Mouse (Mus musculus): ENCODE measurements around the gene Cryl1.

The Cryl1 gene

DNA sequence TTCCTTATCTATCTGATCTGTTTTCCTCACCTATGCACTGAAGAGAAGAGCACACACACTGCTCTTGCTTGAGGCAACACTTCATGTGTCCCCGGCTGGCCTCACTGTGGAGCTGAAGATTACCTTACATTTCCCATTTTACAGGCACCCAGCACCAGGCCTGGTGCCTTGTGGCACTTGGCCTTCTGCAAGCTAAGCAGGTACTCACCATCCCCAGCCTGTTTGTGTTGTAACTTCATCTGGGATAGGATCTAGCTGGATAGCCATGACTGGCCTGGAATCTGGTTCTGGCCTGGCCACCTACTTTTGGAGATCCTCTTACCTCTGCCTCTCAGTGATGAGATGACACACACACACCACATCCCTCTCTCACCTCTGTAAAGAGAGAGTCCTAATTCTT, 79.5 kb downstream of the Cryl1 start:
- DNase-seq (ENCODE audit: low spot score in 2 of 2) = no peak

DNA sequence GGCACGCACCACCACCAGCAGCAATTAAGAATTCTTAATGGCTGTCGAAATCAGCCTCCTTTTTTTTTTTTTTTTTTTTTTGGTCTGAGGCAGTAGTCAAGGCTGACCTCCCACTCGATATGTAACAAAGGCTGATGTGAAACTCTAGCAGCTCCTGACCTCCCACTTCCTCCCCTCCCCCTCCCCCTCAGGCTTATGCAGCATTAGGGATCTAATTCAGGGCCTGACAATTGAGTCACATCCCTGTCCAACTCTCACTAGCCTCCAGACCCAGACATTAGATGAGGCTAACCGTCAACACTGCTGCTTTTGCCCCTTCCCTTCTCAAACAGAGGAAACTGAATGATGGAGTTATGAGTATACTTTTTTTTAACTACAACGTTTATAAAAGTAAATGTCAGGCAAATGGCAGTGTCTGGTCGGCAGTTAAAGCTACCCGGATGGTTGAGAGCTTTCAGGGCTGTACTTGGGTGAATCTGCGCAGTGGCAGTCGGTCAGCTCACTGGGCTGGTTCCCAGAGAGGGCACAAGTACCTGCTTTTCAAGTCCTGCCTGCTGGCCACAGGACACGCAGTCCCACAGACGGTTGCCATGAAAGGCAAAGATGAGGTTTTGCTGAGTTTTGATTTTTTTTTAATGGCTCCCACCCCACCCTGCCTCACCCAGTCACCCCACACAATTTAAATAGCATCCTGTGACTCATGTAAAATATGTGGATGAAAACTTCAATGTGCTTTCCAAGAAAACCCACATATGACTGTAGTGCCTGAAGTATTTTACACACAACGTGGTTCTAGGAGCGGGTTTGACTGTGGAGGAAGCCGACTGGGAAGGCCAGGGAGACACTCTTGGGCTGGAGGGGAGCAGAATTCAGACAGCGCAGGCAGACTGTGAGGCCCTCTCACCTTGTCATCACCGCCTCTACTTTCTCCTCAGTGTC, 81.4 kb downstream of the Cryl1 start:
- peak; percentile 13 to 41 for DNase-seq (ENCODE audit: low spot score in 2 of 2)

GRCm38 (mm10) chr14:57315976-57316375, 82.4 kb downstream of the Cryl1 start:
- no peak for DNase-seq (ENCODE audit: low spot score in 2 of 2)

DNA sequence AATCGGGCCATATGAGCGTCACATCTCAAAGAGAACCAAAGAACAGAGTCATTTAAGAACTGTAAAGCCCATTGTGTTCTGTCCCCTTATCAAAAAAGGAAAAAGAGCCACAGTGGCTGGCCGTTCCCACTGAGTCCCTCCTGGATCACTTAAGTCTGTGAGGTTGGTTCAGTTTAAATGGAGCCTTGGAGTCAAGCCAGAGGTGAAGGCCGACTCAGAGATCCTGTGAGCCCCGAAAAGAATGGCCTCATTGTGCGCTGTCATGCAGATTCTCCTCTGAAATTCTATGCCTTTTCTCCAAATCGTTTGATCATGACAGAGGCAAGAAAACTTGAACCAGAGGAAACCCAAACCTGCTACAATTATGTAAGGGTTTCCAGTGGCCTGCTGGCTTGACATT, 82.8 kb downstream of the Cryl1 start:
- no peak for DNase-seq (ENCODE audit: low spot score in 2 of 2)

- DNase-seq (ENCODE audit: low spot score in 2 of 2) = no peak
These were observed 96.6 kb downstream of the Cryl1 start for GRCm38 (mm10) chr14:57301600-57302230.

- peak in 1 of 2 experiments; percentile 17 for DNase-seq (ENCODE audit: low spot score in 2 of 2)
These were observed 97.8 kb downstream of the Cryl1 start for GRCm38 (mm10) chr14:57300530-57300929.

DNA sequence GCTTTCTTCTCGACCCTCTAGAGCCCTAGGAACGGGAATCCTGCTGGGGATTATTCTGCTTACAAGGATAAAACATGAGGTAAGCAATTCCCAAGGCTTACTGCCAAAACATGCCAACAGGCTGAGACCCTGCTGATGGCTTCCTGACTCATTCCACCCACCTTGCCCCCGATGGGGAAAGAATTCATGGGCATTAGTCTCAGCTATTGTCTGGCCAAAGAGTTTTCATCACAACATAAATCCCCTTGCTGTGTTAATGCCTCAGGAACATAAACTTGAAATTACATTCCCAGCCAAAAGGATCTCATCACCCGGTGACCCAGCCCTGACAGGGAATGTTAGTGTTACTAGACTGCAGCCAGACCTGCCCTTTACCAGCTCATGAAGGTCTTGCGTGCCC, 100.7 kb downstream of the Cryl1 start:
- no peak for DNase-seq (ENCODE audit: low spot score in 2 of 2)

DNA sequence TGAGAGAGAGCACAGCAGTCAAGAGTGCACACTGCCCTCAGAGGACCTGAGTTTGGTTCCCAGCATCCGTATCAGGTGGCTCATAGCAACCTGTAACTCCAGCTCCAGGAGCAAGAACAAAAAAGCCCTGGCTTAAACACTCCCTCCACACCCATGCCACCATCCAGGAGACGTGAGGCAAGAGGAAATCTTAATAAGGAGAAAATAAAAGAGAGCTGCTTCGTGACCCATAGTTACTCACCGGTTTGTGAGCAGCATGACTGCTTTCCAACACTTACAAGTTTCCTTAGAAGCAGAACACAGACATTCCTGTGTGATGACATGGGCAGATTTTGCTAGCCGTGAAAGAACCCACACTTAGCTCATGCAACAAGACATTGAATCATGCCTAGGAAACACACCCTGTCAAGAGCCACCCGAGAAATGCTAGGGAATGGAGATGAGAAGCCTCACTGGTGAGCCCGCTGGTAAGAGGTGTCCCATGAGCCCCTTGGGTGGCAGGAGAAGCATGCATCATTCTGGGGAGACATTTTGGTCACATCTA, 106.9 kb downstream of the Cryl1 start:
- no peak for DNase-seq (ENCODE audit: low spot score in 2 of 2)

DNA sequence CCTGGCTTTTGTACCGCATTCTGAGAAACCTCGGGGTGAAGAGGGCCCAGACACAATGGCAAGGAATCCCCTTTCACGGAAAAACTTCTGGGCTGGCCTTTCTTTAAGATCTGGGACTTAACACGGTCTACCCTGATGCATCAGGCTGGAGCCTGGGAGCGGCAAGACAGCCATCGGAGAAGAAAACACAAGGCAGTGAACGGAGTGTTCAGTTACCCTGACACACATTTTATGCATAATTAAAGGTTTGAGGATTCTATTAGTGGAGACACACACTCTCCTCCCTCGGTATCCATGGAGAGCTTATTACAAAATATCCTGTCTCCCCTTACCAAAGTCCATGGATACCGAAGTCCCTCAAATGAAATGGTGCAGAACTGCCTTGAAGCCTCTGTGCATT, 109.2 kb downstream of the Cryl1 start:
- DNase-seq (ENCODE audit: low spot score in 2 of 2) = no peak

DNA sequence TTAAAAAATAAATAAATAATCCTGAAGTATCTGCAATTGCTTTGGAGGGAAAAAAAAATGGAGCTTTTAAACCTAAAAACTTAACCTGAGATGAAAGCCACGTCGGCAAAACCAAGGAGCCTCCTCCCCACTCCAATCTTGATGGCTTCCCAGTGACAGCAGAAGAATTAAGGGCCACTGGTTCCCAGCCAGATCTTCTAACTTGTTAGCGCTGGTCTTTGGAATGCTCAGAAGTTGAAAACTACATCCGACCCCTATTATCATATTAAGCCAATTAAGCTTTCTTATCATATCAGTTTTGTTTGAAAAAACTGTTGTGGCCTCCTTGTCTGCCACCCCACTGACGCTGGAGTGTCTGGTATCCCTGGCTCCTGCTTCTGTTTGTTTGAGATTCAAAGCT, 114.5 kb downstream of the Cryl1 start:
- no peak for DNase-seq (ENCODE audit: low spot score in 2 of 2)

GRCm38 (mm10) chr14:57282591-57282990, 115.7 kb downstream of the Cryl1 start:
- DNase-seq (ENCODE audit: low spot score in 2 of 2) = no peak

- DNase-seq (ENCODE audit: low spot score in 2 of 2) = no peak
These were observed 117.5 kb downstream of the Cryl1 start for GRCm38 (mm10) chr14:57280835-57281234.

DNA sequence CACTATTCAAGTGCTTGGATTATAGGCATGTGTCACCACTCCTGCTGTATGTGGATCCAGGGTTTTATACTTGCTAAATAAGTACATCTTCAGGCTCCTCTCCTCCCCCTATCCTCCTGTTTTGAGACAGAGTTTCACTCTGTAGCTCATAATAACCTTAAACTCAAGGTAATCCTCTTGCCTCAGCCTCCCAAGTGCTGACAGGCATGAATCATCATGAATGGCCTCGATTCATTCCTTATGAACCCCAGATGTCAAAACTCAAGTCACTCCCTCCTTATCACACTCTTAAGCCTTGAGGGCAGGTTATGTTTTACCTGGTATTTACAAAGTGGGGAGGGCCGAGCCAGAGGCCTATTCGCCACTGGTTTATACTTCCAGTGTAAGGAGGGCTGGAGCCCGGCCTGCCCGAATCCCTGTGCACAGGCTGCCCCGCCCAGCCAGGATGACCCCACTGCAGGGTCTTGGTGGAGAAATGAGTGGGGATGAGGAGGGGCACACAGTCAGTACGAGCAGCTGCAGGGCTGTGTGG, 121.8 kb downstream of the Cryl1 start:
- DNase-seq (ENCODE audit: low spot score in 2 of 2) = no peak

DNA sequence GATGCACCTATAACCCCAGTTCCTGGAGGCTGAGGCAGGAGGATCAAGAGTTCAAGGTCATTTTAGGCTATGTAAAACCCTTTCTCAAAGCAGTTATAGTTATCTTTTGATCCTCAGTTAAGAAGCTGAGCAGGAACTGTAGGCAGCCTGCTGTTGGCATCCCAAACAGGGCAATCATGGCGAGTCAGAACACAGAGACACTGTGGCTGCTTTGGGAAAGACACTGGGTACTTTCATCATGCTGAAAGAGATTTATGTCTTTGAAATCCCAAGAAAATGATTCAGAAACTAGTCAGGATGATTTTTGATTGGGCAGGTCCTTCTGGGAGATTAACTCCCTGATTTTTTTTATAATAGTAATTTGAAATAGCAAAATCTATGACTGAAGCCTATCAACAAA, 126.0 kb downstream of the Cryl1 start:
- no peak for DNase-seq (ENCODE audit: low spot score in 2 of 2)

GRCm38 (mm10) chr14:57271861-57272260, 126.5 kb downstream of the Cryl1 start:
- DNase-seq (ENCODE audit: low spot score in 2 of 2) = no peak

- no peak for DNase-seq (ENCODE audit: low spot score in 2 of 2)
These were observed 129.4 kb downstream of the Cryl1 start for GRCm38 (mm10) chr14:57268900-57269299.

DNA sequence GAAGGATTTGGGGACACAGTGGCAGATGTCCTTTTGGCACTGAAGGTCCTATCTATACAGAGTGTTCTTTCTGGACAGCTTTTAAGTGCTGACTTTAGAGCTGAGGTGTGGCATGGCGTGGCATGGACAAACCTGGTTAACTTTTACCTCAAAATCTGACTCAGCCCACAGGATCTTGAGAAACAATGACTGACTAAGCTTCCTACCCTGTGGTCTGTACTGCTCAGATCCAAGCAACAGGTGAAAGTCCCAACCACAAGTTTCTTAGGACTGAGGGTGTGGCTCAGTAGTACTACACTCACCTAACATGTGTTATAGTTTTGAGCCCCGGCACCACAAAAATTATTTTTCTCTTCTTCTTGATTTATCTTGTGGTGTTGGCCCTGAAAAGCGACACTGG, 130.0 kb downstream of the Cryl1 start:
- peak in 1 of 2 experiments; percentile 15 for DNase-seq (ENCODE audit: low spot score in 2 of 2)

GRCm38 (mm10) chr14:57263943-57264342, 134.4 kb downstream of the Cryl1 start:
- no peak for DNase-seq (ENCODE audit: low spot score in 2 of 2)

DNA sequence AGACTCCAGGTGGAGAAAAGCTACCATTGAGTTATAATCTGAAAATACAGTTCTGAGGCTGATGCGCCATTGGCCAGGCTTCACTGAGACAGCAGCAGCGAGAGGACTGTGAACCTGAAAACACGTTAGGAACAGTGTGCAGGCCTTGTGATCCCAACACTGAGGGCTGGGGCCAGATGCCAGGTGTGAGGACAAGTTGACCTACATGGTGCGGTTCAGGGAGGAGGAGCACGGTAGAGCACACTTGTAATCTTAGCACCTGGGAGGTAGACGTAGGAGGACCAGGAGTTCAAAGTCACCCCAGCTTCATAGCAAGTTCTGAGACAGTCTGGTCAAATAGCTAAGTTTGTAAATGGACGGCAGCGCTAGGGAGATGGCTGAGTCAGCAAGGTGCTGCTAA, 139.0 kb downstream of the Cryl1 start:
- DNase-seq (ENCODE audit: low spot score in 2 of 2) = no peak

GRCm38 (mm10) chr14:57248661-57249060, 149.7 kb downstream of the Cryl1 start:
- no peak for DNase-seq (ENCODE audit: low spot score in 2 of 2)

DNA sequence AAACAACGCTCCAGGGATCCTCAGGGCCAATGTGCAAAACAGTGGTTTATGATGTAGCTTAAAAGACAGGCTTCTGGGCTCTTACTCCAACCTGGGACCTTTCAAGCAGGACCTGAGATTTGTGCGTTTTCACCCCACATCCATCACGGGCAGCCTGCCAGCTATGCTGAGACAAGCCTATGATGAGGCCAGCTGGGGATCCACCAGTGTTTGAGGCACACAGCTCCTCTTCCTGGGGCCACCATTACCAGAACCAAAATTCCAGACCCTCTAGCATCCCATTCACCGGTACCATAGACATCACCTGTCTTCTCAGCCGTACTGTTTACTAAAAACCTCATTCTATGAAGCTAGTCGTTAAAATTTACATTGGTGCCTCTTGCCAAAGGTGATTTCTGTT, 151.8 kb downstream of the Cryl1 start:
- DNase-seq (ENCODE audit: low spot score in 2 of 2) = no peak

DNA sequence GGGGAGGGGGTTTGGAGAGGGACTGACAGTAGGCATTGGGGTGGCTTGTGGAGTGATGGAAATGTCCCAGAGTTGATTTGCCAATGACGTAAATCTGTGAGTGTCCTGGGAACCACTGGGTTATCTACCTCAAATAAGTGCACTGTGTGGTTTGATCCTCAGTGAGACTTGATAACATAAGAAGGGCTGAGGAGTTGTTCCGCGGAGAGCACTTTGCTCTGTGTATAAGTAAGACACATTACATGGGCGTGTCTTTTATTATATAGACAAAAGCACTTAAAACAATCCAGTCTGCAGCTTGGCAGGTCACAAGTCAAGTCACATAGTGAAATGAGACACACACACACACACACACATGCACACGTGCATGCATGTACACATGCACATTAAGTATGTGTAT, 155.4 kb downstream of the Cryl1 start:
- DNase-seq (ENCODE audit: low spot score in 2 of 2) = no peak

DNA sequence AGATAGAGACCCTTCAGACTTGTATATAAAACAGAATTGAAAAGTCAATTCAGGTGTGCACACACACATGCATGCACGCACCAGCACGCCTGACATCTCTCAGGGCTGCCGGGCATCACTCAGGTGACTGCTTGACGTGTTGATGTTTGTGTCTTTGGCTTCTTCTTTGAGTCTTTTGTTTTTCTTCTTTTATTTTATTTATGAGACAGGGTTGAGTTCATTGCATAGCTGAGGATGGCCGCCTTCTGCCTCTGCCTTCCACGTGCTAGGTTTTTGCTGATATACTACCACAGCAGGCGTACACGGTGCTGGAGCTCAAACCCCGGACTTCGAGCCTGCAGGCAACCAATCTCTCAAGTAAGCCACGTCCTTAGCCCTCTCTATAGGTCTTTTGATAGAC, 163.1 kb downstream of the Cryl1 start:
- DNase-seq (ENCODE audit: low spot score in 2 of 2) = no peak

All from urinary bladder, postnatal 36 days (tissue).